ENCODE assay signal across 18 mouse cellular contexts in genomic region chr2:163404037-163404815, GRCm38 (mm10). TPM values are rescaled to one million over a fixed set of nuclear protein-coding genes. Genes with fewer than 3 reads are reported as not detected.
DNase-seq lines count a peak whose midpoint lies in the region; ATAC-seq lines count a peak whose summit lies in the region.
"Had no signal": no experiment of that assay in that cellular context is flagged by ENCODE, and none has a peak within 500 bp of the region (broad histone marks: within the 10 kb centered on the region; RNA-seq: fewer than 3 reads in every experiment).

No protein-coding gene starts in this region.

- 68% methylated on average over 8 of the region's 8 CpGs for WGBS in liver, embryonic 13.5 days (ENCODE audit: insufficient replicate concordance)
- 71% methylated on average over 8 of the region's 8 CpGs for WGBS in liver, embryonic 12.5 days (ENCODE audit: insufficient replicate concordance)
- WGBS in intestine, embryonic 16.5 days, result 55% methylated on average over 8 of the region's 8 CpGs

- peak overlapping the region; percentile 25; the same call in 1 of the 2 replicates for H3K27ac ChIP-seq in liver, embryonic 13.5 days
- H3K27ac ChIP-seq in liver, embryonic 12.5 days, result no peak overlapping the region
- H3K27ac ChIP-seq in intestine, embryonic 16.5 days (ENCODE audit: low read length), result peak overlapping the region; percentile 59
- H3K27ac ChIP-seq: embryonic facial prominence, embryonic 13.5 days; forebrain, embryonic 12.5 days; heart, adult 2 months; hindbrain, embryonic 15.5 days; liver, embryonic 14.5 days had no signal

- H3K36me3 ChIP-seq in liver, embryonic 13.5 days, result peaks cover 33% of the 10 kb centered on the region
- H3K36me3 ChIP-seq in liver, embryonic 12.5 days, result peaks cover 33% of the 10 kb centered on the region
- 0 out of 2 replicates have a peak, but pooled peaks cover 7% of the 10 kb centered on the region for H3K36me3 ChIP-seq in intestine, embryonic 16.5 days (ENCODE audit: control insufficient read depth, insufficient read depth, low read length)

- H3K9me3 ChIP-seq in liver, embryonic 13.5 days (replicated peaks), result no peaks in the 10 kb centered on the region
- no peaks in the 10 kb centered on the region for H3K9me3 ChIP-seq in liver, embryonic 12.5 days (replicated peaks)
- no peaks in the 10 kb centered on the region for H3K9me3 ChIP-seq in intestine, embryonic 16.5 days (ENCODE audit: control insufficient read depth, low read length)
- H3K9me3 ChIP-seq: embryonic facial prominence, embryonic 13.5 days; forebrain, embryonic 12.5 days; hindbrain, embryonic 15.5 days; megakaryocyte, embryonic 14.5 days had no signal

- no peak for DNase-seq in liver, embryonic 13.5 days
- DNase-seq in adrenal gland, postnatal 10 days, result peak; percentile 67
- DNase-seq in naive thymus-derived CD4-positive, alpha-beta T cell, adult 2 months (ENCODE audit: low read depth), result peak; percentile 7
- DNase-seq in gastrocnemius, postnatal 10 days, result no peak
- no peak for DNase-seq in natural killer cell, adult 2 months (ENCODE audit: low spot score in 2 of 2)
- DNase-seq: cerebellum, postnatal 25 days; heart, adult 2 months; heart, postnatal 10 days; right cerebral cortex, postnatal 14 days; thymus, adult 2 months had no signal

- no peaks in the 10 kb centered on the region for H3K27me3 ChIP-seq in liver, embryonic 13.5 days
- 0 out of 2 replicates have a peak, but pooled peaks cover 3% of the 10 kb centered on the region for H3K27me3 ChIP-seq in liver, embryonic 12.5 days (replicated peaks)
- no peaks in the 10 kb centered on the region for H3K27me3 ChIP-seq in intestine, embryonic 16.5 days (replicated peaks; ENCODE audit: control insufficient read depth, insufficient read depth, low read length)
- H3K27me3 ChIP-seq: embryonic facial prominence, embryonic 13.5 days; forebrain, embryonic 12.5 days; hindbrain, embryonic 15.5 days had no signal

- no peak overlapping the region for H3K4me2 ChIP-seq in liver, embryonic 13.5 days
- H3K4me2 ChIP-seq in liver, embryonic 12.5 days, result no peak overlapping the region
- no peak overlapping the region for H3K4me2 ChIP-seq in intestine, embryonic 16.5 days (ENCODE audit: low read depth, low read length)
- H3K4me2 ChIP-seq: embryonic facial prominence, embryonic 13.5 days; forebrain, embryonic 12.5 days; hindbrain, embryonic 15.5 days had no signal

- no peak overlapping the region for H3K9ac ChIP-seq in liver, embryonic 13.5 days
- no peak overlapping the region for H3K9ac ChIP-seq in liver, embryonic 12.5 days
- no peak overlapping the region for H3K9ac ChIP-seq in intestine, embryonic 16.5 days (ENCODE audit: low read depth, low read length)
- H3K9ac ChIP-seq: embryonic facial prominence, embryonic 13.5 days; forebrain, embryonic 12.5 days; hindbrain, embryonic 15.5 days; liver, embryonic 14.5 days had no signal

- H3K4me1 ChIP-seq in liver, embryonic 13.5 days (replicated peaks), result no peaks in the 10 kb centered on the region
- no peaks in the 10 kb centered on the region for H3K4me1 ChIP-seq in liver, embryonic 12.5 days
- H3K4me1 ChIP-seq in intestine, embryonic 16.5 days (ENCODE audit: control insufficient read depth, insufficient read depth, low read length), result peaks cover 3% of the 10 kb centered on the region
- H3K4me1 ChIP-seq: embryonic facial prominence, embryonic 13.5 days; forebrain, embryonic 12.5 days; hindbrain, embryonic 15.5 days; megakaryocyte, embryonic 14.5 days had no signal

- no peak overlapping the region for H3K4me3 ChIP-seq in liver, embryonic 13.5 days (replicated peaks)
- H3K4me3 ChIP-seq in liver, embryonic 12.5 days, result no peak overlapping the region
- no peak overlapping the region for H3K4me3 ChIP-seq in intestine, embryonic 16.5 days (ENCODE audit: low read length)
- H3K4me3 ChIP-seq: embryonic facial prominence, embryonic 13.5 days; forebrain, embryonic 12.5 days; heart, adult 2 months; hindbrain, embryonic 15.5 days; megakaryocyte, embryonic 14.5 days had no signal

- no peak for ATAC-seq in liver, embryonic 13.5 days (ENCODE audit: low read depth)
- ATAC-seq in liver, embryonic 12.5 days, result no peak
- peak; percentile 88 for ATAC-seq in intestine, embryonic 16.5 days

RNA-seq across cellular contexts. Expression of gene Jph2, which starts 6.4 kb away (rescaled TPM):
- 0.16 and 0.21 TPM in 2 replicates for polyA plus RNA-seq in liver, embryonic 13.5 days (2015; fragmentation: Nextera tagmentation; extraction: Ambion mirVana)
- polyA plus RNA-seq in liver, embryonic 12.5 days (2016; fragmentation: Nextera tagmentation; extraction: Ambion mirVana), result 0.12 and 0.16 TPM in 2 replicates
- total RNA-seq in adrenal gland, postnatal 10 days (2021), result 10 to 100 TPM; 11.5 to 23.5 TPM
- 6.3 and 7.5 TPM in 2 replicates for polyA plus RNA-seq in intestine, embryonic 16.5 days (2015; fragmentation: Nextera tagmentation; extraction: Ambion mirVana)
- 100 to 1,000 TPM; 350 to 362 TPM for total RNA-seq in gastrocnemius, postnatal 10 days (2021)
- total RNA-seq: neutrophil, adult 5-6 weeks had no signal

RNA-seq across cellular contexts. Expression of gene Oser1, which starts 20.3 kb away (rescaled TPM):
- polyA plus RNA-seq in liver, embryonic 13.5 days (2015; fragmentation: Nextera tagmentation; extraction: Ambion mirVana), result 36.1 and 39.2 TPM in 2 replicates
- 41.3 and 43.0 TPM in 2 replicates for polyA plus RNA-seq in liver, embryonic 12.5 days (2016; fragmentation: Nextera tagmentation; extraction: Ambion mirVana)
- total RNA-seq in adrenal gland, postnatal 10 days (2021), result 10 to 100 TPM; 34.6 to 34.8 TPM
- polyA plus RNA-seq in intestine, embryonic 16.5 days (2015; fragmentation: Nextera tagmentation; extraction: Ambion mirVana), result 79.4 and 85.8 TPM in 2 replicates
- total RNA-seq in gastrocnemius, postnatal 10 days (2021), result 10 to 100 TPM; 23.6 to 26.5 TPM

RNA-seq across cellular contexts. Expression of gene Gdap1l1, which starts 34.0 kb away (rescaled TPM):
- 0.20 and 0.35 TPM in 2 replicates for polyA plus RNA-seq in liver, embryonic 13.5 days (2015; fragmentation: Nextera tagmentation; extraction: Ambion mirVana)
- 0.19 and 0.36 TPM in 2 replicates for polyA plus RNA-seq in liver, embryonic 12.5 days (2016; fragmentation: Nextera tagmentation; extraction: Ambion mirVana)
- 1 to 10 TPM; 3.4 to 4.3 TPM for total RNA-seq in adrenal gland, postnatal 10 days (2021)
- polyA plus RNA-seq in intestine, embryonic 16.5 days (2015; fragmentation: Nextera tagmentation; extraction: Ambion mirVana), result 3.9 and 5.0 TPM in 2 replicates
- under 1 TPM; 0.14 to 0.34 TPM for total RNA-seq in gastrocnemius, postnatal 10 days (2021)
- total RNA-seq: heart, adult 2 months; heart, postnatal 10 days; neutrophil, adult 5-6 weeks had no signal

Comparison
In these comparisons a context has a peak if more than half of its experiments do, and no peak if none do; other contexts are left out.
1. DNase-seq: peak in adrenal gland, postnatal 10 days (single experiment) and naive thymus-derived CD4-positive, alpha-beta T cell, adult 2 months (single experiment); none in liver, embryonic 13.5 days (single experiment), gastrocnemius, postnatal 10 days (single experiment) and natural killer cell, adult 2 months (0 of 2).